Mouse (Mus musculus): Measurements from ENCODE around the gene Blnk.

The Blnk gene

GRCm38 (mm10) chr19:40994057-40994585 is at the start of gene Blnk:
Gene Blnk, minus strand, starts transcription at chr19:40994535.
- no peak for DNase-seq (ENCODE audit: low read depth, low spot score)

DNA sequence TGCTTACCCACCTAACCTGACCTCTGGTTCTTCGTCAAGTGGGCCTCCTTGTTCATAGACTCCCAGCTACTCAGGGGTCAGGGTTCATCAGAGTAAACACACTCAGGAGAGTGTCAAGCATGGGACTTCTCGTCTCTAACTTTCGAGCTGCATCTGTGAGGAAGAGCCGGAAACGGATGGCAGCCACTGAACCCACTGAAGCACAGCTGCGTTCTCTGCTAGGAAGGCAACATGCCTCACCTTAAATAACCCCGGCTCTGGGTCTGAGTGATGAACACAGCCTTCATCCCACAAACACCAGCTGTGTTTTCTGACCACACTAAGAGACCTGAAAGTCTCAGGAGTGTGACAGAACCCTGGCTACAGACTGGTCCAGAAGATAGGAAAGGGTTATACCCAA is 44.8 kb upstream of the Blnk start:
- no peak for DNase-seq (ENCODE audit: low read depth, low spot score)

DNA sequence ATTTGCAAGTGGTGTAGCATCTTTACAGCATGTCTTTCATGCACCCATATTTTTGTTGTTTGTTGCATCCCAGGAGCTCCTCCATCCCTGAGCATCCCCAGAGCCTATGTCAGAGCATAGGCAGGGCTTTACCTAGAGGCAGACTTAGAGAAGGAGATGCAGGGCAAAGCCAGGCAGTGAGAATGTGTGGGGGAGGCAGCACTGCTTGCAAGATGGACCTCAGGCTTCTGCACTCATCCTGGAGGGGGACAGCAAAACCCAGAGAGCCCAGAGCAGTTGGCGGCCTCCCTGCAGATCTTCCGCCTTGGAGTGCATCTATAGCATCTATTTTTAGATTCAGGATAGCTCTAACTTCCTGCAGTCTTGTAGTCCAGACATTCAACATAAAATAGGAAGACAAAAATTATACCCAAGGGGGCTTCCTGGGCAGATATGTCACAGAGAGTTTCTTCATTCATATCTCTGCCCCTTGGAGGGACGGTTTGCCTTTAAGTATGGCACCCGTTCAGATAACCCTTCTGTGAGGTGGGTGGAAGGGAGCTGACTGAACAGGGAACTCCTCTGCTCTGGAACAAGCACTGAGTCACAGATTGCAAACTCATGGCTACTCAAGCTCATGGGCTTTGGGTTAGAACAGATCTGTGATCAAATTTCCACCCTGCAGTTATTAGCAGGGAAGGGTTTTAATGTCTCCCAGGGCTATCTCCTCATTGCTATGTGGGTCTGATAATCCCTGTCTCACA is 41.6 kb upstream of the Blnk start:
- no peak for DNase-seq (ENCODE audit: low read depth, low spot score)

GRCm38 (mm10) chr19:41031869-41032268 is 37.5 kb upstream of the Blnk start:
- DNase-seq (ENCODE audit: low read depth, low spot score), result no peak

DNA sequence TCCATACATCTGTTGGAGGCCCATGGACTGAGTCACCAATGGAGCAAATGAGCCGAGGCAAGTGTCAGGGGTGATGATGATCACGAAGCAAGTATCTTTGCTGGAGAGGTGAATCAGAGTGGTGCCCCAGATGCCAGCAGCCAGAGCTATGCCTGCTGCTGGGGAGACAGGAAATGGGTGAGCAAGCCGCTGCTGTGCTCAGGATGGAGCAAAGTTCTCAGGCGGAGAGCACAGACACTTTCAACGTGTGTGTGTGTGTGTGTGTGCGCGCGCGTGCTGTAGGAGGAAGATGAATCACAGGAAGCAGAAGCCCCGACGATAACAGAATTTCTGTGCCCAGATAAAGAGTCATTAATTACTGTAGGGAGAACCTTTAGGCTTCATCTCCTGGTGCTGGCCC is 36.7 kb upstream of the Blnk start:
- DNase-seq (ENCODE audit: low read depth, low spot score), result no peak

GRCm38 (mm10) chr19:41030161-41030560 is 35.8 kb upstream of the Blnk start:
- DNase-seq (ENCODE audit: low read depth, low spot score), result no peak

DNA sequence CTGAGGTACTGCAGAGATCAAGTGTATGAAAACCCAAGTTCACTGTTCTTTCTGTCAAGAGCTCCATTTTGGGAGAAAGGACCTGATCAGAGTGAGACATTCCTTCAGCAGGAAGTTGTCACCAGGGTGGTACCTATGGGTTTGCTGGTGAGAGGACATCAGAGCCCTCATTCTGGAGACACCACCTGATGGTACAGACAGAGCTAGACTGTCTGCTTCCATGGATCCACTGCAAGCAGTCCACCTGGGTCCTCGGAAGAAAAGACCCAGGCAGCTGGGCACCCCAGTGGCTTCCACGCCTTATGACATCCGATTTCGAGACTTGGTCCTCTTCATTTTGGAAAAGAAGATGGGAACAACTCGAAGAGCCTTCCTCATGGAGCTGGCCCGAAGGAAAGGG is 34.9 kb upstream of the Blnk start, which contains the start of gene Dntt:
TSS of gene Dntt (plus strand) at position 57 of the 400 bp plus-strand sequence.
- DNase-seq (ENCODE audit: low read depth, low spot score), result no peak

DNA sequence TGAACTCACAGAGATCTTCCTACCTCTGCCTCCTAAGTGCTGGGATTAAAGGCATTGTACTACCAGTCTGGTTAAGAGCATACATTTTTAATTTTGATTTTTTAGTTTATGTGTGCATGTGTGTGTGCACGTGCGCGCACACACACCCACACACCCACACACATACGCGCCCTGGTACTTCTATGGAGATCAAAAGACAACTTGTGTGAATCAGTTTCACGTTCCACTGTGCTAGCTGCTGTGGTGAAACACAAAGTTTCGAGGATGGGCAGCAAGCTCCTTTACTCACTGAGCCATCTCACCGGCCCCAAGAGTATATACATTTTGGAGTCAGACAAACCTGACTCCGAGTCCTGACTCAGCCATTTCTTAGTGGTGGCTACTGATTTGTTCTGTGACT is 33.3 kb upstream of the Blnk start:
- DNase-seq (ENCODE audit: low read depth, low spot score), result no peak

DNA sequence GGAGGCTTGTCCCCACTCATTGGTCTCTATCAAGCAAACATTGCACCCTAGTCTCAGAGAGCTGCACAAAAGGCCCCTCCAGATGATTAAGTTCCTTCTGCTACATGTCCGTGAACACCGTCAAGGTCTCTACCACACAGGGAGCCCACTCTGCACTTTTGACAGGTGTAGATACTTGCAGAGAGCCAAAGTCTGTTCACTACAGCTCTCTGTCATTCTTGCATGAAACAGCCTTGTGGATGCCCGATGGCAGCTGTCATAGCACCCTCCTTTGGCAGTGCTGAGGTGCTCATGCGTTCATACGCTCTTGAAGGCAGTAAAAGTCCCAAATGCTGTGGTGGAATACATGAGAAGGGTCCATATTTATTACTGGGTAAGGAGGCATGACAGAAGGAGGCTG is 32.7 kb upstream of the Blnk start:
- DNase-seq (ENCODE audit: low read depth, low spot score), result no peak

DNA sequence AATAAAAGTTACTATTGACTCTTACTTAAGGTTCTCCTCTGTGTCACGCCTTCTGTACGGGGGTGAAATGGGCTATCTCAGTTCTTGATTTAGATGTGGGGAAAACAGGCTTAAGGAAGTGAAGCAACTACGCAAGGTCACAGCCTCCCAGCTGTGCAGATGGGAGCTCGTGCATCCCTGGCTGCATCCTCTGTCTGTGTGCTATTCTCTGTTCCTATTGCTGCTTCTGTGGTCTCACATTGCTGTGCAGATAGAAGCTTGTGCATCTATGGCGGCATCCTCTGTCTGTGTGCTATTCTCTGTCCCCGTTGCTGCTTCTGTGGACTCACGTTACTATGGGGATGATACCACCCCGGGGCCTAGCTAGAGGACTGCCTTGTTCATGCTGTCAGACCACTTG is 32.2 kb upstream of the Blnk start:
- no peak for DNase-seq (ENCODE audit: low read depth, low spot score)

DNA sequence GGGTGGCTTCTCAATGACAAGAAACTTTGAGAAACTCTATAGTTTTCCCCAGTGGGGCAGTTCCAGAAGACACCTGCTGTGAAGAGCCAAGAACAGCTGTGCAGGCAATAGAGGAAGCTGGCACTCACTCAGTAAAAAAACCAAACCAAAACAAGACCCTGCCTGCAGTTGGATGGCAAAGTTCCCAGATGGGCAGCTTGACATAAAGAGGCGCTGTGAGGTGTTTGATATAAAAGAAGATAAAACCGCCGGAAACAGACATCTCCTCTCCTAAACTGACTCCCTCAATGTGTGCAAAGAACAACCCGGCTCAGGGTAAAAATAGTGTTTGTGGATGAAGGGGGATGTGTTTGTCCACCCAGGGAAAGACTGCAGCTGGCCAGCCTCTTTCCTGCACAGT is 27.9 kb upstream of the Blnk start:
- DNase-seq (ENCODE audit: low read depth, low spot score), result no peak

- DNase-seq (ENCODE audit: low read depth, low spot score), result no peak
These were observed 26.2 kb upstream of the Blnk start for GRCm38 (mm10) chr19:41020537-41020936.

DNA sequence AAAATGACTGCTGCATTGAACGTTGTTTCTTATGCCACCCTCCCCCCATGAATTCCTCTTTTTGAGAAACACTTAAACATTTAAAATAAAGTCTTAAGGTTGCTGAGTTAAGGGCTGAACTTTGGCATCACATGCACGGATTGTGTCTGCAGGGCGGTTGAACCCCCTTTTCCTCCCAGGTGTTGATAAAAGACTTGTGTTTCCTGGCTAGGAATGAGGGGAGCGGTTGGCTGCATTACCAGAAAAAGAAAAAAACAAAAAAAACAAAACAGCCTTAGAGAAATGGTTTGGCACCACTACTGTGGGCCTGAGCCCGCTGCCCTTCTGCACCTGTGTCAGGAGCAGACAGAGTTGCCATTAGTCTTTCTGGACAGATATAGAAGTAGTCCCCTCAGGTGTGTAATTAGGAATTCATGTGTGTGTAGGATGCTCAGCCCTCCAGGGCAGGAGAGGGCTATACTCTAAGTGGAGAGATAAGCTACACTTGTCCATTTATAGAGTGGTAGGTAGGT is 24.9 kb upstream of the Blnk start:
- no peak for DNase-seq (ENCODE audit: low read depth, low spot score)

GRCm38 (mm10) chr19:41015951-41016716 is 21.8 kb upstream of the Blnk start:
- DNase-seq (ENCODE audit: low read depth, low spot score), result peak; percentile 67

GRCm38 (mm10) chr19:41014003-41014402 is 19.7 kb upstream of the Blnk start:
- DNase-seq (ENCODE audit: low read depth, low spot score), result no peak

DNA sequence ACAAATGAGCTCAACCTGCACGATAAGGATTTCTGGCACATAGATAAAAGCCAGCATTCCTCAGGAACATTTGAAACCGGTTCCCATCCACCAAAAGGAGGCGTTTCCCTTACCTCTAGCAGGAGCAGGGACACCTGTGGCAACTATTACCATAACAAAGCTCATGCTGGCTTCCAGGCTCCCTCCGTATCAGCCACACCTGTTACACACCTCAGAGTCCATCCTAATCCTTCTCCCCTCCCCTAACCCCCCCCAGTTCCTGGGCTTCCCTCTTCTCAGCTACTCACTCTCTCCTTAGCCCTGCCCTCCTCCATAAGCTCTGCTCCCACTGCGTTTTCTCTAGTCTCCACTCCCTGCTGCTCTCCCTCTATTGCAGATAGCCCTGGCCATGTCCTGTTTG is 19.3 kb upstream of the Blnk start:
- DNase-seq (ENCODE audit: low read depth, low spot score), result no peak

GRCm38 (mm10) chr19:41011676-41012075 is 17.3 kb upstream of the Blnk start:
- DNase-seq (ENCODE audit: low read depth, low spot score), result no peak

DNA sequence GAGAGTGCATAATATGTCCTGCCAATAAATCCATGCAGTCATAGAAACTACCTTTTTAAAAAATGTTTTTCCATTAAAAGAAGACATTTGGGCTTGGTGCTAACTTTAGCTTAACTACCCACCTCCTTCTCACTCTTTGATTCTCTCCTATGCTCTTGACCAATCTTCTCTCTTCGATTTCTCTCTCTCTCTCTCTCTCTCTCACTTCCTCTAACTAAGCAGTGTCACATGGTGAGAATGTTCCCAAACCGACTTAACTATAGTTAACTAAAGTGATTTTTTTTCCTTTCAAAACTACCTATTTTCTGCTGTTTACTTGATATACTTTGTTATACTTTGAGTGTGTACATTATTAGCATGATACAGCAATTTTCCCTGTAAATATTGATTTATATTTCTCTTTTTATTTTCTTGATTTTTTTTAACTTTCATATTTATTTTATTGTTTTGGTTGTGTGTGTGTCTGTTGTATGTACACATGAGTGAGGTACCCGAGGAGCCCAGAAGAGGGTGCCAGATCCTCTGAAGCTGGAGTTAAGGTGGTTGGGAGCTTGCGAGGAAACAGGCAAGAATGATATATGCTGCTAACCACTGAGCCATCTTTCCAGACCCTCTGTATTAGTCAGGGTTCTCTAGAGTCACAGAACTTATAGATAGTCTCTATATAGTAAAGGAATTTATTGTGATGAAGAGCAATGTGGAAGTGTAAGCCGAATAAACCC is 14.5 kb upstream of the Blnk start:
- DNase-seq (ENCODE audit: low read depth, low spot score), result no peak

DNA sequence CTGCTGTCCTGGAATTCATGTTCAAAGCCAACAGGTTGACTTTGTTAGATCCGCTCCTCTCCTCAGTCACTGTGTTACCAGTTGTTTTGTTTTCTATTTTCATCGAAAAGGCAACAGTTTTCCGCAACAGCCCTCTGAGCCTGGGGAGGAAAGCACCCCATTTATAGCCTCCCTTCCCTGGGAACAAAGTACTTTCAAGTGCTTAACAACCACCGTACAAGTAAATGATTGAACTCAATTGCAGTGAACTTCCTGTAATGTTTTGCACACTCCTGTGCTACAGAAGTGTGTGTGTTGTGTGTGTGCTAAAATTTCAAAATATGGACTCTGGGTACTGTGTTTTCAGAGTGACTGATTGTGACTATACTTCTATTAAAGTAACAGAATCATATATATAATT is 13.4 kb upstream of the Blnk start:
- DNase-seq (ENCODE audit: low read depth, low spot score), result no peak

DNA sequence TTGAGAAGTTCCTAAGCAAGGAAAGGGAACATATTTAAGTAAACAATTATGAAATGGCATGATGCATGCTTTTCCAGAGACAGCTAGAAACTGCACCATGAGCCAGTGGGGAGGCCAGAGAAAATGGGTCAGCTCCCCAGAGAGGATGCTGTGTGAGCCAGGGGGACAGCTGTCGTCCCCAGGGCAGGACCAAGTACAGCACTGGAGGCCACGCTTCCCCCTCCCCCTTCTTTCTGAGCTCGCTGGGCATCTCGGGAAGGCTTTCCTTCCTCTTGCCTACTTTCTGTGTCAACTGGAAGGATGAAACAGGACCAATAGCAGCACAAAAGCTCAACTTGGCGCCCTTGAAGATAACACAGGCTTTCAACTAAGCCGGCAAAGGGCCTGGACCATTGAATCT is 13.0 kb upstream of the Blnk start:
- DNase-seq (ENCODE audit: low read depth, low spot score), result no peak

- DNase-seq (ENCODE audit: low read depth, low spot score), result no peak
These were observed 12.3 kb upstream of the Blnk start for GRCm38 (mm10) chr19:41006621-41007020.

DNA sequence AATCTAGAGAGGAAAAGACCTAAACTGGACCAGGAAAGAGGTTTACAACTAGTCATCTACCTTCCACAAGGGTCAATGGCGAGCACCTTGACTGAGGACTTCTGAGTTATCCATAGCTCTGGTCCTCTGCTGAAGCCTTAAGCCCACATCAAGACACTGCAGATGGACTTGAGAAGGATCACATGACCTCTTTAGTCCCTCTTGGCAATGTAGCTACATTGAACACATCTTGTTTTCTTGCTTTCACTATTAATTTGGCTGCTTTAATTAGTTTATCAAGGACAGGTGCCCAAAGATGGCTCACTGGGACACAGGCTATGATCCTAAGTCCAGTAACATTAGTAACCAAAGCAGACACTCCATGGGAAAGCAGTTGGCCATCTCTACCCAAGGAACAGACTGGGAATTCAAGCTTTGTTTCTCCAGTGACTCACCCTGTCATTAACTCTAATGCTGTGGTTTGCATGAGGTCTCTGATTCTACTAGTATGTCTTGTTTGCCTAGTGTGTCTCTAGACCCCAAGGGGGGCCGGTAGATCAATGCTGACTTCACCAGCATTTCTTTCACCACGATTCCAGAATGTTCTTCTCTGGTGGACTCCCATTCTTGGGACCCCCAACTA is 9.5 kb upstream of the Blnk start:
- no peak for DNase-seq (ENCODE audit: low read depth, low spot score)
